Mouse (Mus musculus) lung, postnatal 0 days (tissue): Measurements from ENCODE around the gene Chst8.

Experiments
- CTCF ChIP-seq: IDR thresholded peaks from 2 replicates; pipeline ENCODE4 v1.5.1; 2016; ENCODE audit warnings: antibody characterized with exemption, mild to moderate bottlenecking
- EP300 ChIP-seq: IDR thresholded peaks from 2 replicates; pipeline ENCODE4 v1.6.1; 2016; ENCODE audit warnings: antibody characterized with exemption, mild to moderate bottlenecking, control low read depth

DNA sequence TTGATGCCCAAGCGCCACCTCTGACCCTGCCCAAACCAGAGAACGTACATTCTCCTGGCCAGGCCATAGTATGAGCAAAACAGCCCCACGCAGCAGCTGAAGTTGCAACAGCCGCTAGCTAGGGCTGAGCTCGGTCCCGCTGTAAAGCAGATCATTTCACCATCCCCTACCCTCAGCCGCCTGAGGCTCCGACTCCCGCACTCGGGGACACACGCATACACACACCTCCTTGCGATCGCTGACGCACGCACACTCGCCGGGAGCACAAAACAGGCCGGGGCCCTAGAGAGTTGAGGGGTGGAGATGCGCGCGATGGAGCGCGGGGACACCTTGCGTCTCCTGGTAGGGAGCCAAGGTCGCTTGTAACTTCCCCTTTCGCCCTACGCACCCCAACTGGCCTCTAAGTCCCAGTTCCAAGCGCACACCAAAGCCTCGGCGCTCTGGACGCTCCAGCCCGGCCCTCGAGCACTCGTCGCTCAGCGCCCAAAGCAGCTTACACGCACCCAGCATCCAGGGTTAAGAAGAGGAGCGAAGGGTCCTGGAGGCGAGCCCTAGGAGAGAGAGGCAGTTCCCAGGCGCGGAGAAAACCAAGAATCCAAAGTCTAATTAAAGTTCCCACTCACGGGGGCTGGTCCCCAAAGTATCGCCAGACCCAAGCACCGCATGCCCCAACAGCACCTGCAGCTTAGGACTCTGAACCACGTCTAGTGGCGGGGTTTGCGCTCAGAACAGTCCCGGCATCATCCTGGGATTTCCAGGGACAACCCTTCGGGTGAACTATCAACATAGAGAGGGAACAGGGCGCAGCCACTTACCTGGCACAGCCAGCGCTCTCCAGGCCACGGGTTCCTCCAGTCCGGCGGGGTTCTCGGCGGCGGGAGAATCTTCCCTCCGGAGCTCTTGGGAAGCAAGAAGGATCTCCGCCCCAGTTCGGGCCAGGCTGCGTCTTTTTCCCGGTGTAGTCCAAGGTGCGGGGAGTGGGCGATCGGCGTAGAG lies 682 bp downstream of the Chst8 start:
- TF ChIP-seq CTCF = no peak
- TF ChIP-seq EP300 = no peak
